Mouse (Mus musculus): ENCODE measurements around the gene St6galnac6. TPM values are rescaled to one million over a fixed set of nuclear protein-coding genes. Genes with fewer than 3 reads are reported as not detected.

Gene St6galnac6
- polyA plus RNA-seq, 1 experiment from 2014 or later: 8.3 TPM

DNA sequence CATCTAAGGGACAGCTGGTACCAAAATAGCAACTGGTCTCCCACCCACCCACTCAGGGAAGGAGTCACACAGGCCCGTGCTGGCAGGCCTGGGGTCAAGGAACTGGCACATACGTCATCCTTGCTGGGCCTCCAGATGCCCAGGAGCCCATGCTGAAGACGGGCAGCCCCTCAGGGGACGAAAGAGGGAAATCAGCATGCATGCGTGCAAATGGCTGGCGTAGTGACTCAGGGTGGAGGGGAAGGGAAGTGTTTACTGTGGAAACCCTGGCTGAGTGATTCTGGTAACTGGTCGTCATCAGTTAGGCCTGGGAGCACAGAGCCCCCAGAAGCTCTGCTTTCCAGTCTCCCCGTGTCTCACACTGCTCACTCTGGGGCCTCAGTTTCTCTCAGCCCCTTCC, 65.8 kb downstream of the St6galnac6 start:
- Histone ChIP-seq H3K36me3 (ENCODE audit: control insufficient read depth, insufficient read depth) (peaks cover 8% of the 10 kb centered on the region; the same call in 1 of the 2 replicates), H3K4me2 (replicated peaks; ENCODE audit: low read depth) (no peak overlapping the region), H3K4me1 (replicated peaks; ENCODE audit: control insufficient read depth, insufficient read depth, low read length) (no peaks in the 10 kb centered on the region), H3K4me3 (ENCODE audit: low read depth, low read length) (no peak overlapping the region), H3K9me3 (ENCODE audit: control insufficient read depth) (no peaks in the 10 kb centered on the region), H3K27ac (ENCODE audit: low read depth, low read length) (no peak overlapping the region), H3K9ac (ENCODE audit: low read depth, low read length) (no peak overlapping the region), H3K27me3 (replicated peaks; ENCODE audit: control insufficient read depth, insufficient read depth, low read length) (no peaks in the 10 kb centered on the region)
- no peak for TF ChIP-seq CTCF (IDR thresholded peaks at IDR 0.05; ENCODE audit: low read depth)
- ATAC-seq: no peak
- WGBS: 79% methylated on average over 8 of the region's 8 CpGs

GRCm38 (mm10) chr2:32665853-32666252, 66.3 kb downstream of the St6galnac6 start:
- no peak for TF ChIP-seq CTCF (IDR thresholded peaks at IDR 0.05; ENCODE audit: low read depth)
- H3K36me3 ChIP-seq (ENCODE audit: control insufficient read depth, insufficient read depth): peaks cover 8% of the 10 kb centered on the region; the same call in 1 of the 2 replicates
- no peak overlapping the region for H3K9ac ChIP-seq (ENCODE audit: low read depth, low read length)
- no peak overlapping the region for H3K27ac ChIP-seq (ENCODE audit: low read depth, low read length)
- no peak overlapping the region for H3K4me2 ChIP-seq (replicated peaks; ENCODE audit: low read depth)
- no peaks in the 10 kb centered on the region for H3K4me1 ChIP-seq (replicated peaks; ENCODE audit: control insufficient read depth, insufficient read depth, low read length)
- WGBS: 52% methylated on average over 6 of the region's 6 CpGs
- H3K9me3 ChIP-seq (ENCODE audit: control insufficient read depth): no peaks in the 10 kb centered on the region
- no peak for ATAC-seq
- H3K27me3 ChIP-seq (replicated peaks; ENCODE audit: control insufficient read depth, insufficient read depth, low read length): no peaks in the 10 kb centered on the region
- H3K4me3 ChIP-seq (ENCODE audit: low read depth, low read length): no peak overlapping the region

GRCm38 (mm10) chr2:32667775-32668174, 68.3 kb downstream of the St6galnac6 start:
- WGBS: 47% methylated on average over 11 of the region's 11 CpGs
- no peaks in the 10 kb centered on the region for H3K9me3 ChIP-seq (ENCODE audit: control insufficient read depth)
- H3K4me1 ChIP-seq (replicated peaks; ENCODE audit: control insufficient read depth, insufficient read depth, low read length): no peaks in the 10 kb centered on the region
- no peak for ATAC-seq
- no peaks in the 10 kb centered on the region for H3K27me3 ChIP-seq (replicated peaks; ENCODE audit: control insufficient read depth, insufficient read depth, low read length)
- H3K4me2 ChIP-seq (replicated peaks; ENCODE audit: low read depth): no peak overlapping the region
- H3K36me3 ChIP-seq (ENCODE audit: control insufficient read depth, insufficient read depth): peaks cover 20% of the 10 kb centered on the region; the same call in 1 of the 2 replicates
- no peak overlapping the region for H3K4me3 ChIP-seq (ENCODE audit: low read depth, low read length)
- no peak overlapping the region for H3K9ac ChIP-seq (ENCODE audit: low read depth, low read length)
- TF ChIP-seq CTCF (IDR thresholded peaks at IDR 0.05; ENCODE audit: low read depth): no peak
- H3K27ac ChIP-seq (ENCODE audit: low read depth, low read length): no peak overlapping the region

GRCm38 (mm10) chr2:32668176-32668575, 68.7 kb downstream of the St6galnac6 start:
- Histone ChIP-seq H3K27me3 (replicated peaks; ENCODE audit: control insufficient read depth, insufficient read depth, low read length) (no peaks in the 10 kb centered on the region), H3K9me3 (ENCODE audit: control insufficient read depth) (no peaks in the 10 kb centered on the region), H3K9ac (ENCODE audit: low read depth, low read length) (no peak overlapping the region), H3K4me3 (ENCODE audit: low read depth, low read length) (no peak overlapping the region), H3K4me2 (replicated peaks; ENCODE audit: low read depth) (no peak overlapping the region), H3K36me3 (ENCODE audit: control insufficient read depth, insufficient read depth) (peaks cover 20% of the 10 kb centered on the region; the same call in 1 of the 2 replicates), H3K4me1 (replicated peaks; ENCODE audit: control insufficient read depth, insufficient read depth, low read length) (no peaks in the 10 kb centered on the region), H3K27ac (ENCODE audit: low read depth, low read length) (no peak overlapping the region)
- no peak for ATAC-seq
- 90% methylated on average over 7 of the region's 7 CpGs for WGBS
- no peak for TF ChIP-seq CTCF (IDR thresholded peaks at IDR 0.05; ENCODE audit: low read depth)

DNA sequence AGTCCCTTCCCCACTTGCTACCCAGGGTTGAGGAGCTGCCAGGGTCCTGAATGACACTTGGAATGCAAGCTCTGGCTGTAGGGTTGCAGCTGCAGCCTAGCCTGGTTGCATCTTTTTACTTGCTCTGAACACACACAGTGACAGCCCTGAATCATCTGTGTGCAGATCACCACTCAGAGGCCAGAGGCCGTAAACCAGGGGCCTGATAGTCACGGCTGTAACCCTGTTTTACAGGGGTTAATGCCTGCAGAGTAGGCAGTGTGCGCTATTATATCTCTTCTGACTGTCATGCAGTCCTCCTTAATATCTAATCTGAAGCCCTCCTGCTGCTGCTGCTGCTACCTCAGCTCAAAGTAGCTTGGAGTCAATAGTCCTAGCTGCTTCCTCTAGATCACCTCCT, 70.4 kb downstream of the St6galnac6 start:
- WGBS: 33% methylated on average over 3 of the region's 3 CpGs
- Histone ChIP-seq H3K4me1 (replicated peaks; ENCODE audit: control insufficient read depth, insufficient read depth, low read length) (no peaks in the 10 kb centered on the region), H3K27ac (ENCODE audit: low read depth, low read length) (no peak overlapping the region; the same call in 1 of the 2 replicates), H3K9ac (ENCODE audit: low read depth, low read length) (no peak overlapping the region), H3K4me2 (replicated peaks; ENCODE audit: low read depth) (no peak overlapping the region), H3K36me3 (ENCODE audit: control insufficient read depth, insufficient read depth) (peaks cover 26% of the 10 kb centered on the region; the same call in 1 of the 2 replicates), H3K4me3 (ENCODE audit: low read depth, low read length) (no peak overlapping the region), H3K27me3 (replicated peaks; ENCODE audit: control insufficient read depth, insufficient read depth, low read length) (no peaks in the 10 kb centered on the region), H3K9me3 (ENCODE audit: control insufficient read depth) (no peaks in the 10 kb centered on the region)
- no peak for ATAC-seq
- no peak for TF ChIP-seq CTCF (IDR thresholded peaks at IDR 0.05; ENCODE audit: low read depth)

MicroRNAs within 50 kb of the gene (microRNA counts, 519-probe panel; counts per million panel counts)
- not detected for microRNA mmu-miR-1954

Small RNAs within 50 kb of the gene (microRNA-seq; reads per million reads assigned to microRNA genes)
- not detected for gene Mir1954

Other genes with a start within 250 kb of the St6galnac6 start
- gene Ciz1, start 247.4 kb upstream of the St6galnac6 start, polyA plus RNA-seq (2015; fragmentation: Nextera tagmentation; extraction: Ambion mirVana): 20.1 and 20.7 TPM in 2 replicates
- gene Dnm1, start 246.4 kb upstream of the St6galnac6 start, polyA plus RNA-seq (2015; fragmentation: Nextera tagmentation; extraction: Ambion mirVana): 23.5 and 30.0 TPM in 2 replicates
- 95.0 and 100 TPM in 2 replicates for gene 1110008P14Rik, start 217.8 kb upstream of the St6galnac6 start, polyA plus RNA-seq (2015; fragmentation: Nextera tagmentation; extraction: Ambion mirVana)
- 4.8 and 5.4 TPM in 2 replicates for gene Lcn2, start 211.5 kb upstream of the St6galnac6 start, polyA plus RNA-seq (2015; fragmentation: Nextera tagmentation; extraction: Ambion mirVana)
- 47.3 and 49.4 TPM in 2 replicates for gene Ptges2, start 203.8 kb upstream of the St6galnac6 start, polyA plus RNA-seq (2015; fragmentation: Nextera tagmentation; extraction: Ambion mirVana)
- 2.9 and 3.2 TPM in 2 replicates for gene Naif1, start 149.3 kb upstream of the St6galnac6 start, polyA plus RNA-seq (2015; fragmentation: Nextera tagmentation; extraction: Ambion mirVana)
- gene Slc25a25, start 148.3 kb upstream of the St6galnac6 start, polyA plus RNA-seq (2015; fragmentation: Nextera tagmentation; extraction: Ambion mirVana): 45.1 and 52.6 TPM in 2 replicates
- 18.0 and 18.4 TPM in 2 replicates for gene Fam102a, start 64.4 kb upstream of the St6galnac6 start, polyA plus RNA-seq (2015; fragmentation: Nextera tagmentation; extraction: Ambion mirVana)
- 120 and 124 TPM in 2 replicates for gene Dpm2, start 28.9 kb upstream of the St6galnac6 start, polyA plus RNA-seq (2015; fragmentation: Nextera tagmentation; extraction: Ambion mirVana)
- gene Pip5kl1, start 24.9 kb upstream of the St6galnac6 start, polyA plus RNA-seq (2015; fragmentation: Nextera tagmentation; extraction: Ambion mirVana): not detected in 2 replicates
- gene 9430097D07Rik, start 24.0 kb upstream of the St6galnac6 start, polyA plus RNA-seq (2015; fragmentation: Nextera tagmentation; extraction: Ambion mirVana): 0.14 TPM in 1 of 2 replicates, not detected in the other
- 5.7 and 6.6 TPM in 2 replicates for gene St6galnac4, start 12.6 kb upstream of the St6galnac6 start, polyA plus RNA-seq (2015; fragmentation: Nextera tagmentation; extraction: Ambion mirVana)
- gene Ak1, start 22.0 kb downstream of the St6galnac6 start, polyA plus RNA-seq (2015; fragmentation: Nextera tagmentation; extraction: Ambion mirVana): 10.5 and 12.1 TPM in 2 replicates
- gene Eng, start 46.9 kb downstream of the St6galnac6 start, polyA plus RNA-seq (2015; fragmentation: Nextera tagmentation; extraction: Ambion mirVana): 32.2 and 34.1 TPM in 2 replicates
- 12.4 and 15.2 TPM in 2 replicates for gene Fpgs, start 104.4 kb downstream of the St6galnac6 start, polyA plus RNA-seq (2015; fragmentation: Nextera tagmentation; extraction: Ambion mirVana)
- 54.0 and 62.2 TPM in 2 replicates for gene Cdk9, start 113.4 kb downstream of the St6galnac6 start, polyA plus RNA-seq (2015; fragmentation: Nextera tagmentation; extraction: Ambion mirVana)
- 11.2 and 11.7 TPM in 2 replicates for gene Sh2d3c, start 121.3 kb downstream of the St6galnac6 start, polyA plus RNA-seq (2015; fragmentation: Nextera tagmentation; extraction: Ambion mirVana)
- 0.18 TPM in 2 replicates for gene 6330409D20Rik, start 141.3 kb downstream of the St6galnac6 start, polyA plus RNA-seq (2015; fragmentation: Nextera tagmentation; extraction: Ambion mirVana)
- 59.2 and 60.4 TPM in 2 replicates for gene Tor2a, start 157.5 kb downstream of the St6galnac6 start, polyA plus RNA-seq (2015; fragmentation: Nextera tagmentation; extraction: Ambion mirVana)
- gene Ttc16, start 175.9 kb downstream of the St6galnac6 start, polyA plus RNA-seq (2015; fragmentation: Nextera tagmentation; extraction: Ambion mirVana): 0.04 and 0.09 TPM in 2 replicates
- gene Ptrh1, start 176.1 kb downstream of the St6galnac6 start, polyA plus RNA-seq (2015; fragmentation: Nextera tagmentation; extraction: Ambion mirVana): 8.4 and 10.5 TPM in 2 replicates
- gene Cfap157, start 184.7 kb downstream of the St6galnac6 start, polyA plus RNA-seq (2015; fragmentation: Nextera tagmentation; extraction: Ambion mirVana): 0.47 and 0.76 TPM in 2 replicates
- gene Stxbp1, start 247.5 kb downstream of the St6galnac6 start, polyA plus RNA-seq (2015; fragmentation: Nextera tagmentation; extraction: Ambion mirVana): 12.1 and 12.2 TPM in 2 replicates